Mouse (Mus musculus) B cell, adult 2 months (primary cell): ENCODE measurements around the gene Hs3st6.

Experiments
- DNase-seq, 2 experiments: peaks; one replicate each; pipeline ENCODE4 v3.0.0; 2022

Gene Hs3st6

GRCm38 (mm10) chr17:24773241-24773640 is 20.5 kb downstream of the Hs3st6 start:
- no peak for DNase-seq

GRCm38 (mm10) chr17:24775173-24775572 is 22.4 kb downstream of the Hs3st6 start:
- no peak for DNase-seq

GRCm38 (mm10) chr17:24777073-24777472 is 24.3 kb downstream of the Hs3st6 start:
- DNase-seq = no peak

GRCm38 (mm10) chr17:24780821-24781220 is 28.0 kb downstream of the Hs3st6 start:
- peak in 1 of 2 experiments; percentile 8 for DNase-seq

DNA sequence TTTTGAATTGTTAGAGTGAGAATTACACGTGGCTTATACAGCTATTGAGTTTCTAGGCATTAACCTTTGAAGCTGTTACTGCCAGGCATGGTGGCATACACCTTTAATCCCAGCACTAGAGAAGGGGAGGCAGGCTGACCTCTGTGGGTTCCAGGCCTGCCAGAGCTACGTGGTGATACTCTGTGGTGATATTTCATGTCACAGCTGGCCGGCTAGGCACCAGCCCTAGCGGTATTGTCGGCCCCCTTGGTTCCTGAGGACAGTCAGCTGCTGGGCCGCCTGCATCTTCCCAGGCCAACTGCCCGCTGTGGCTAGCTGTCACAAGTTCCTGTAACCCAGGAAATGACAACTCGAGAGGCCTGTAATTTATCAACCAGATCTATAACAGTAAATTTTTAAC is 39.4 kb downstream of the Hs3st6 start:
- no peak for DNase-seq

GRCm38 (mm10) chr17:24794791-24795190 is 42.0 kb downstream of the Hs3st6 start:
- no peak for DNase-seq

DNA sequence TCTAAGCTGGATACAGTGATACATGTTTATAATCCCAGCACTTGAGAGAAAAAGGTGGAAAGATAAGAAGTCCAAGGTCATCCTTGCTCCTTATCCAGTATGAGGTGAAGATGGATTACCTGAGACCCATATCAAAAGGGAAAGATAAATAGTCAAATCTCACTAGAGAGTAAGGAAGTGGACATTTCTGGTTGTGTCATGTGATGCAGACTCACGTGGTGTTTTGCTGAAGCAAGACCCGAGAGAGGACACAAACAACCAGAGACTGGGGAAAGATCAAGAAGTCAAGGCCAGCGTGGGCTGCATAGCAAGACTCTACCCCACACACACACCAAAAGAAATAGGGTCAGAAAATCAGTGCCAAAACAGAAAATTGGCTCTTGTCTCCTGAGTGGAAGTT is 44.2 kb downstream of the Hs3st6 start:
- DNase-seq = peak; percentile 9 to 21

- DNase-seq = no peak
Observed at GRCm38 (mm10) chr17:24798229-24798628, 45.4 kb downstream of the Hs3st6 start.

DNA sequence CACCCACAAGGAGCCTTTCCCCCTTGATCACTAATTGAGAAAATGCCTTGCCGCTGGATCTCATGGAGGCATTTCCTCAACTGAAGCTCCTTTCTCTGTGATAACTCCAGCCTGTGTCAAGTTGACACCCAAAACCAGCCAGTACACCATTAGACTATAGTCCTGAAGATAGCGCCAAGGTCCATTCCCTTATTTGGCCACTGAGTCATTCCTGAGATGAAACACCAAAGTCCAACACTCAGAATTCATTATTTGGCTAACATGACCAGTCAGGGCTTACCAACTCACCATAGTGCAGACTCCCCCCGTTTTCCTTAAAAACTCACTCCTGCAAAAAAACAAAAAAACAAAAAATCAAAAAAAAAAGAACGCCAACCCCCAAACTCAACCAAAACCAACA is 46.7 kb downstream of the Hs3st6 start:
- no peak for DNase-seq

DNA sequence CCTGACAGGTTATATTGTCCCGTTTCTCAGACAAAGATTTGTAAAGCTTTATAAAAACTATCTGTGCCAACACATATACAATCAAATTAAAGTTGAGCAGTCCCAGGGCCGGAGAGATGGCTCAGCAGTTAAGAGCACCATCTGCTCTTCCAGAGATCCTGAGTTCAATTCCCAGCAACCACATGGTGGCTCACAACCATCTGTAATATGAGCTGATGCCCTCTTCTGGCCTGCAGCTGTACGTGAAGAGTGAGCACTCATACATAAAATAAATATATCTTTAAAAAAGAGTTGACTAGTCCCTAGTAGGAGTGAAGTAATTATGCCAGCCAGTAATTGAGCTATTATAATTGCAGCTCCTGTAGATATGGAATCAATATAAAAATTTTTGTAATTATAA is 47.7 kb downstream of the Hs3st6 start:
- no peak for DNase-seq

DNA sequence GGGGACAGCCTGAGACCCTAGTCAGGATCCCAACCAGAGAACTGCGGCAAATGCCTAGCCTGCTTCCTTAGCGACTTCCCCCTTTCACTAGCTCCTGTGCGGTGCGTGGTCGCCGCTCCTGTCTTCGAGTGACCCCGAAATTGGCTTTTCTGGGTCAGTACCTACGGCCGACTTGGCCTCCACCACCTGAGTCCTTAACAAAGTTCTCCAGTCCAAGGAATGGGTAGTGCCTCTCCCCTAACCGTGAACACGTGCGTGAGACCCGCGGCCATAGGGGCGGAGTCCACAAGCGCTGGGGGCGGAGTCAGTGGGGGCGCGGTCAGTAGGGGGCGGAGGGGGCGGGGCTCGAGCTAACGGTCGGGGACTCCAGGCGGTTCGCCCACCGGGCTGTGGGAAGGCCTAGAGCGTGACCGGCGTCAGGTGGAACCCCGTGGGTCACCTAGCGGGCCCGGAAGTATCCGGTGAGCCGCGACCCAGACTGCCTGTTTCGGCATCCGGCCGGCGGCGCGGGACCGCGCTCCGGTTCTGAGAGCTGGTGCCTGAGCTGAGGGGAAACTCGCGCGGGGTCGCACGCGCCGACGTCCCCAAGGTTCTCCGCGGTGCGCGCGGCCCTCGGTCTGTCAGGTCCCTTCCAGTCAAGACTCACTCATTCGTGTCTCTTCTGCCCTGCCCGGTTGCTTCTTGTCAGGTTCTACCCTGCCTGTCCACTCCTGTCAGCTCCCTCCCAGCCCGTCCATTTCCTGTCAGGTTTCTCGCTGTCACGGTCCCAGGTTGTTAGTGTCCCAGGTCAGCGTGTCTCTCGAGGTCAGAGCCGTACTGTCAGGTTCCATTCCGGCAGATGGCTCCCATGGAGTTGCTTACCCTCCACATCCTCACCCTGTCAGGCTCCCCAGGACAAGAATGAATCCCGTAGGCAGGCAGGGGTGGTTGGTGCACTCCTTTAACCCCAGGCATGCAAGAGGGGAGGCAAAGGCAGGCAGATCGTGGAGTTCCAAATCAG is 51.5 kb downstream of the Hs3st6 start, which contains the start of gene Meiob:
TSS of gene Meiob (plus strand) at position 338 of the 1,000 bp plus-strand sequence.
- peak; percentile 76 to 79 for DNase-seq
